Mouse (Mus musculus) spleen, adult 2 months (tissue): ENCODE data around the gene Slc20a1.

Experiments
- CTCF ChIP-seq: fragments of 200-500 bp; IDR thresholded peaks from 2 replicates; pipeline ENCODE4 v1.5.1; 2011; ENCODE audit warnings: mild to moderate bottlenecking, inconsistent platforms; ENCODE audit not compliant: insufficient read depth, insufficient read length, insufficient replicate concordance; ENCODE audit errors: extremely low read depth
- POLR2A ChIP-seq: fragments of 200-500 bp; IDR thresholded peaks from 2 replicates; pipeline ENCODE4 v1.6.1; 2011; ENCODE audit warnings: low read depth, low read length, inconsistent platforms

DNA sequence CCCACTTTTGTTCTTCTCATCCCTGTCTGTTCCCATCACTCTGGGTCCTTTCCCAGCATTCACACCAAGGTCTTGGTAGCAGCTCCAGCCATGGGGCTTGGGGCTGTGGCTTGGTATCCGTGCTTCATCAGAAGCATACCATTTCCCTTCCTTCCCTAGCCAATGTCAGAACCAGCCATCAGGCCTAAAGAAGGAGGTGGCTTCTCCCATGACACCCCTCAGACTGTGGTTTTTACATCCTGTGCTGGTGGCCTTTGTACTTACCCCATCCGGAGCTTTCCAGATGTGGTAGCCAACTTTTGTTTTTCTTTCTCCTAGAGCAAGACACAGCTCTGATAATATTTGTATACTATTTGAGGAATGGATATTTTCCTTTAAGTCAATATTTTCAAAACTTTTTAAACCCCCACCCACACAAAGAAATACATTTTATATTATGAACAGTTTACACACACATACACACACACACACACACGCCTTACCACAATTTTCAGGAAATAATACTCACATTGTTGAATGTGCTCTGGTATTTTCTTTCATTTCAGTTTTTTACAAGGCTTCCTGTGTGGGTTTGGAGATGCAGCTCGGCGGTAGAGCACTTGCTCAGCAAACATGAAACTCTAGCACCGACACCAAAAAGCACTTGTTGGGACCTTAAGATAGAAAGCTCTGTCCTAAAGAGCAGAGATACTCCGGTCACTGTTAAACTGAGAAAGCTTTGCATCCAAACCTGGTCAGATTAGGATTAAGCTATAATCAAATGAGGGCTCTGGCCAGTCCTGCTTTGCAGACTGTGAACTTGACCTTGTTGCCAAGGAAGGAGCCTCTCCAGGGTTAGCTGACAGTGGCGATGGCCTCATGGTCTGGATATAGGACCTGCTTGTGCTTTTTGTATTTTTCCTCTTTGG is 18.4 kb upstream of the Slc20a1 start:
- TF ChIP-seq CTCF (no peak), POLR2A (no peak)
